Mouse (Mus musculus) cerebellum, postnatal 4 days (tissue): ENCODE data around the gene Khdc3.
A peak's percentile ranks its signal among the peaks of the same experiment; 100 is the strongest.
"Not testable (repeated sequence)": the region's sequence is repeated elsewhere in the genome, so short reads cannot be mapped to it uniquely, and the experiment has no call there.

Experiments used
- DNase-seq, 2 experiments: peaks; one replicate each; pipeline ENCODE4 v3.0.0; 2022; ENCODE audit warnings: low spot score in 2 of 2, mixed read lengths in 1 of 2

Gene Khdc3

DNA sequence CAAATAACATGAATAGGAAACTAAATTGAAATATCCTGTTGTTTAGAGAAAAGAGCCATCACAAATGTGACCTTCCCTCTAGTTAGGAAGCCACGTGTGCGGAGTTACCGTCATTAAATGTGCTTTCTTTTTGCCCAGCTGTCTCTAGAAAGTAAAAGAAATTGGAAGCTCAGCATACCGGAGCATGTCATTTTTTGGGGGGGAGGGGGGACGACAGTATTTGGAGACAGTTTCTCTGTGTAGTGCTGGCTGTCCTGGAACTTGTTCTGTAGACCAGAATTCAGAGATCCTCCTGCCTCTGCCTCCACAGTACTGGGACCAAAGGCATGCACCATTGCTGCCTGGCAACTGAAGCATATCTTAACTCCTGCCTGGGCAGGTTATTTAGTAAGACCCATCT, at the start of gene Khdc3:
TSS of gene Khdc3 (plus strand) at position 301 of the 400 bp plus-strand sequence.
- no peak for DNase-seq

DNA sequence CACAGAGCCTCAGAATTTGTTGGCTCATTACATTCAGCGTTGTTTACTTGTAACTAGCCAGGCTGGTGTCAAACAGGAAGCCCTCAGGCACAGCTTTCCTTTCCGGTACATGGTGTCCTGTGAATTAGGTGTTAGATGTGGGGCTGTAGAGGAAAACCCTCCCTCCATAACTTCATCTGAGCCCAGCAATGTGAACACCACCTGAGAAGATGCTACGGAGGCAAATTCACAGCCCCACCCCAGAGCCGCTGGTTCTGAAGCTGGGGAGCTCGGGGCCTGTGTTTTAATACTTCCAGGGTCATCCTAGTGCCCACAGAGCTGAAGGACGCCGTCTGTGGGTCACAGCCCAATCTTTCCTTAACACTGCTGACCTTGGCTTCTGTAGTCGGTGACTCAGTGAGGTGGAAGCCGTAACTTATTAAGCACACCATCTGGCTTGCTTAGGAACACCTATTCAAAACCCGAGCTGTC, 46.2 kb upstream of the Khdc3 start:
- no peak for DNase-seq

DNA sequence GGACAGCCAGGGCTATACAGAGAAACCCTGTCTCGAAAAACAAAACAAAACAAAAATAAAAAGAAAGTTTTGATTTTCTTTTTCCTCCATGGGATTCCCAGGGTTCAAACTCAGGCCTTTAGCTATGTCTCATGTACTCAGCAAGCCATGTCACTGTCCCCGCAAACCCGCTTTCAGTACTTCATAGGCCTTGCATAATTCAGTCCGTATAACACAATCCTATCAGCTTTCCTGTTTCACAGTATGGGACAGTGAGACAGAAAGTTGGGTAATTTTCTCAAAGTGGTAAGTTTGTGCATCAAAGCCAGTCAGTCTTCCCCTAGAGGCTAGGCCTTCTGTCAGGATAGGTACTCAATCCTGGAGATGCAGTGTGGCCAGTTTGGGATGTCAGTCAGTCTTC, 42.4 kb upstream of the Khdc3 start:
- DNase-seq: no peak

DNA sequence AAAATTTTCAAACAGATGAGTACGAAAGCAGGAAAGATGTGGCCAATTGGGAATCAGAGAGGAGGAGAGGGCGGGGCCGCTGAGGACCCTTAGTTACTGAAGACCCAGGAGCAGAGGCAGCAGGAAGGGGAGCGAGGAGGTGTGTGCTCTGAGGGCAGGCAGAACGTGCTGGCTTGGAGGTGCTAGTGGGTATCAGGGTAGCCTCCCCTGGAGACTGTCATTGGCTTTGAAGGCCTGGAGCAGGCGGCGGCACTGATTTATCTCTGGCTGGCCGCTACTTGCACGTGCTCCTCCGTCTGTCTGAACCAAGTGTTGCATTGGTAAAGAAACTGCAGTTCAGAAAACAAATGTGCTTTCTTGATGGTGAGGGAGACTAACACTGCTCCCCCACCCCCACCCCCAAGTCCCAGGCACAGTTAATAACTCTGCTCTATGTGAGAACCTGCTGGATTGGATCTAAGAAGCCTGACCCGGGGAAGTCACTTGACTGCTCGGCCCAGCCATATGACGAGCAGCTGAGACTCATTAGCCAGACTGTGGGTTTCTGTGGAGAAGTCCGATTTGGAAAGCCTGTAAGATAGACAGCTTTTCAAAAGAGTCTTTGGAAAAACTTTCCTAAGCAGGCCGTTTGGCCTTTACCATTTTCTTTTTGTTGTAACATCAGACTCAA, 37.9 kb upstream of the Khdc3 start:
- DNase-seq: no peak

DNA sequence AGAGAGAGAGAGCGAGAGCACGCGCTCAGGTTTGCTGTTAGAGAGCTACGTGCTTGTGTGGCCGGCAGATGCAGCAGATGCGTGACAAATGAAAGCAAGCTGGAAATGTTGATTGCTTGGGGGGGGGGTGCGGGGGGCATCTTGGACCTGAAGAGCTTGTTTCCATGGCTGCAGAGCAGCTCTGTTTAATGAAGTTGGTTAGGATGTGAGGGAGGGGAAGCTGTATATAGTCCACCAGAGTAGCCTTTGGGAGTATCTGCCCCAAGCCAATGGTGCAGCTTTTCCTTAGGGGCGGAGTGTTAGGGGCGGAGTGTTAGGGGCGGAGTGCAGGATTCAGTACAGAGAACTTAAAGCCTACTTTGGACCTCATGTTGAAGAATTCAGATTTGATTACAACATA, 34.5 kb upstream of the Khdc3 start:
- no peak for DNase-seq

DNA sequence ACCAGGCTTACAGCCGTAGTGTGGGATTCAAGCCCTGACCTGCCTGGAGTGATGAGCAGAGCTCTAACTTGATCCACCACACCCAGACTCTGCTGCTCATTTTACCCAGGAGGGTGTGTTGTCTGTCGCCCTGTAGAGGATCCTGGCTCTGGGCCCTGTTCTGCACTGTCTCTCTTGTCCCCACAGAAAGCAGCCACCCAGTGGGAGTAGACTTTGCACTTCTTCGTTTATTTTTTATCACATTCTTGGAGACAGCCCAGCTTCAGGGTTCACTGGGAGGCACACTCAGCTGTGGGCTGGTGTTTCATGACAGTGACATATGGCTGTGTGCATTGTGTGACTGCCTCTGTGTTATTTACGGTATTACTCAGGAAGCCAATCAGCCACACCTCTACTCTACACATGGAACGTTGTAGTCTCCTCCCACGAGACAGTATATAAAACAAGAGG, 33.4 kb upstream of the Khdc3 start:
- DNase-seq: no peak

DNA sequence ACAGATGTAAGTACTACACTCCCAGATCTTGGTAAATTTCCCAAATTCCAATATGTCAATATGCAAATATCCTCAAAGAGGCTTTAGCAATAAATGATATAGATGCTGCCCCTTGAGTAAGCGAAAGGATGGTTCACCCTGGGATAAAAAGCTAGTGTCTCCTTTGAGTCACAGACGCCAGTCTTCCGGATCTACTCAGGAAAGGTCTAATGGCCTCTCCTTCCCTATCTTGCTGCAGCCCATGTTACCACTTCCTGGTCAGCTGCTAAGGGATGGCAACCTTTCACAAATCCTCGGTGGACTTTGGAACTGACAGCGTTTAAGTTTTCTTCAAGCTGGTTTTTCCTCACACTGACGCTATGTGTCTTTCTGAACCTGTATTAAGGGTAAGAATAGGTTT, 32.9 kb upstream of the Khdc3 start:
- no peak for DNase-seq

DNA sequence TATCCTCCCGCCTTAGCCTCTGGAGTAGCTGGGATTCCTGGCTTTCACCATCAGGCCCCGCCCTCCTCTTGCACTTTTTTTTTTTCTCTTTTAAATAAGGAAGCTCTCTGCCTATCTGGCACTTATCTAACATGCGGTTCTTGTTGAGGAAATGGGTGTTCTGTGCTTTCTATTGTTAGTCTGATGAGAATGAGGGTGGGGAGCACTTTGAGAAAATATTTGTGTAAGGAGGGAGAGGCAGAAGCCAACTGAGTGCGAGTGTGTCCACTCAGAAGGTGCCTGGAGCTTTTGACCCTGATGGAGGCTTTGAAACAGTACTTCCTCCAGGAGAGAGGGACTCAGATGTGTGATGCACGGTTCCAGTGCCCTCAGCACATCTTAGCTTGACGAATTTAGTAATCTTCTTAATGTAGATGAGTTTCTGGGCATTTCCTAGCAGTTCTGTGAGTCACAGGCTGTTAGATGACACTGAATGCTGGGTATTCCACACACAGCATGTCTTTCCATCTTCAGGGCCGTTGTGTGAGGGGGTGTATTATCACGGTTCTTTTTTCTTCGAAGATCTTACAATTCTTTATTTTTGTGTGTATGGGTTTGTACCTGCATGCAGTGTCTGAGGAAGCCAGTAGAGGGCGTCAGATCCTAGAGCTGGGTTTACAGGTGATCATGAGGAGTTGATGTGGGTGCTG, 30.5 kb upstream of the Khdc3 start:
- DNase-seq: no peak

DNA sequence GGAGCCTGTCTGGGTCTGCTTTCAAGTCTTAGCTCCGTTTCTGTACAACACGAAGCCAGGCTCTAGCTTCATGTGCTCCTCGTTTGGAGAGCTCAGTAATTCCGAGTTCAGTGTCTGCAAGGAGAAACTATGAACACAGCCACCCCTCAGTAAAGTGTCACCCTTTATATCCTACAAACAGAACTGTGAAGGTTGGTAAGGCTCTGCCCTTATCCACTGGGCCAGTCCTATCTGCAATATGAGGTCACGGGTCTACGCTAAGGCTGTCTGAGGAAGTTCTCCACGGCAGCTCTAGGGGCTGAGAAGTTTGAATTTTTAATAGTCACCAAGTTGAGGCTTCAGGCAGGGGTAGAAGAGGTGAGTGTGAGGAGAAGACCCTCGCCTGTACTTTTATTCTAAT, 29.2 kb upstream of the Khdc3 start:
- no peak for DNase-seq

DNA sequence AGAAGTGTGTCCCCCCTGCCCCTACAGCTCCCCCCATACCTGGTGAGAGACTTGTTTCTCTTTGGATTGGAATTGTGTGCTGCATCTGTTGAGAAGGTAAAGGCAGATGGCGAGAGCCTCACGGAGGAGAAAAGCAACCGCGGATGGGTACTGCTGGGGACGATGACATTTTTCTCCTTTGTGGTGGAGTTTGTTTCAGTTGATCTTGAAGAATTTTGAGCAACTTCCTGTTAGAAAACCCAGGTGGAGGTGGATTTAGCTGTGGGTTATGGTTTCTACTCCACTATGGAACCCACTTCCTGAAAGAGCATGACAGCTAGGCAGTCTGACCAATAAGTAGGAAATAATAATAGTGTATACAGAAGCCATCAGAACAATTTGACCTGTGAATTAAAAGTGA, 28.5 kb upstream of the Khdc3 start:
- no peak for DNase-seq

DNA sequence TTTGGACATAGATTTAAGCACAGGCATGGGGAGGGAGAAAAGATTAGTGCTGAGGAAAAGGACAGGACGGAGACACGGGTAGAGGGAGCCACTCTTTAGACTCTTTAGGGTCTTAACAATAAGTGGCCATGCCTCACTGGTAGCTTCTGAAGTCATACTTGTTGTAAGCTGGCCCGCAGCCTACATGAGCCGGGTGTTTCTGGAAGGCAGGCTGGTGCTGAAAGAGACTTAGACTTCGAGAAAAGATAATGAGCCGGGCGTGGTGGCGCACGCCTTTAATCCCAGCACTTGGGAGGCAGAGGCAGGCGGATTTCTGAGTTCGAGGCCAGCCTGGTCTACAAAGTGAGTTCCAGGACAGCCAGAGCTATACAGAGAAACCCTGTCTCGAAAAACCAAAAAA, 22.3 kb upstream of the Khdc3 start:
- DNase-seq: not testable (repeated sequence)

DNA sequence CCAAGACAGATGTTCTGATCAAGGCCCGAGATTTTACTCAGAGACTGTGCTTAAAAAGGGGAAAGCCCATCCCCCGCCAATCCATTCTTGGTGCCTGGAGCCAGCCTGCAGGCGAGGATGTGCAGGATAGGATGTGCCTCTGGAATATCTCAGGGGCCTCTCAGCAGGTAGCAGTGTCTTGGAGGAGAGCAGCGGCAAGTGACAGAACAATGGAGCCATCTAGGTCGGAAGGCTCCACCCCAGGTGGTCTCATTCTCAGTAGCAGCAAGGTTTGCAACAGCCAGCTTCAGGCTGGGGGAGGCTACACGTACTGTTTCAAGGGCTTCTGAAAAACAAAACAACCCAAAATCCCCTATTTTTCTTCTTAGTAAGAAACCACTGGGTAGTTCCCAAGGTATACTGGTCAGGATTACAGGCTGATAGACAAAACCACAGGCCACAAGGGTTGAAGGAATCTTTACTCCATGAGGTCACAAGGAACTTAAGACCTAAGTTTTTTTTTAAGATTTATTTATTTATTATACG, 21.8 kb upstream of the Khdc3 start:
- no peak for DNase-seq

DNA sequence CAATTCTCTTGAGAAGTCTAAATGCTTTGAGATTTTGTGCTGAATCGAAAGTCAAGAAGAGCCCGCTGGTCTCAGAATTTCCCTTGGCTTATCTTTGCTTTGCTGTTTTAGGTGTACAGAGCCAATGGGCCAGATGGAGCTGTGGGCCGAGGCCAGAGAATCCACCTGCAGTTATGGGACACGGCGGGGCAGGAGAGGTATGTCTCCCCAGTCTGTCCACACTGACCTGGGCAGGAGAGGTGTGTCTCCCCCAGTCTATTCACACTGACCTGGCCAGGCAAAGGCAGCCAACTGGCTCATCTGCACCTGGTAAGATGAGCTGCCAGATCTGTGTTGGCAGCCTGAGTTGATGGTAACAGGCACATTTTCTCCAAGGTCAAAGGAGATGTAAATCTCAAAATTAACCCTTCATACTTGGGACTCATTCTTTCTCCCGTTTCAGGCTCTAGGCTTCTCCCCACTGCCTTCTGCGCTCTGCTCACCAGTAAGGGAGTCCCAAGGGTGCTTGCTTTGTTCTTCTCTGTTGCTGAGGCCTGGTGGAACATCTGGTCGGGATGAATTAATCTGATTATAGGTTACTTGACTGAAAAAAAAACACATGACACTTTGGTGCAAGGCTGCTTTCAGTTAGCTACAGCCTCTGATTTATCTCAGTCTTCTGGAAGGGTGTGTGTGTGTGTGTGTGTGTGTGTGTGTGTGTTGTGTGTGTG, 19.2 kb upstream of the Khdc3 start:
- no peak for DNase-seq

DNA sequence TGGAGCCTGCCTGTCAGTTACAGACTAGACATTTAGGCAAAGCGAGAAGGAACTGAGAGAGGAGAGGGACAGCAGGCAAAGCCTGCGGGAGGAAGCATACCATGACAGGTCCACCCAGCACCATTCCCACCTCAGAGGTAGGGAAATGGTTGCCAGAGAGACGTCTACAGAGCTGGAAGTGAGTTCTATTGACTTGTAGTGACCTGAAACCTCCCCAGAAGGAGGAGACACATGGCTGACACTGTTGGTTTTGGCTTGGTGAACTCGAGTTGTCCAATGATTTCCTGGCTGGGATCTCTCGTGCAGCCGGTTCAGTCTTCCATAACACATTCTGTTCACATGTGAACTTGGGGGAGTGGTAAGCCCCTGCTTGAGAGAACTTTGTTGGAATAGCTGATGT, 17.7 kb upstream of the Khdc3 start:
- no peak for DNase-seq

DNA sequence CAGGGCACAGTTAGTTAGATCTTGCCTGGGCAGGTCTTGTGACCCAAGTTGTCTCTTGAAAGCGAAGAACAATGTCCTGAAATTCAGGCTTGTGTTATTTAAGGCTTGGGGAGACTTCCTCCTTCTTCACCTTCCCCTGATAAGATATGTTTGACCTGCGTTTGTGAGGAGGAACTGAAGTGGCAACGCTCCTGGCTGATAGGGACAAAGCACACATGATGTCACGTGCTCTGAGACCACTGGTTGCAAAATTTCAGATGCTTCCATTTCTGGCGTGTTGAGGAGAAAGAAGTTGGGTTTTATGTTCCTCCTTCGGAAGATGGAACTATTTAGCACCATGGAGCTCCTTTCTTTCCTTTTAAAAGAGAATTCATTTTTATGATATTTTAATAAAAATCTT, 15.8 kb upstream of the Khdc3 start:
- DNase-seq: no peak

DNA sequence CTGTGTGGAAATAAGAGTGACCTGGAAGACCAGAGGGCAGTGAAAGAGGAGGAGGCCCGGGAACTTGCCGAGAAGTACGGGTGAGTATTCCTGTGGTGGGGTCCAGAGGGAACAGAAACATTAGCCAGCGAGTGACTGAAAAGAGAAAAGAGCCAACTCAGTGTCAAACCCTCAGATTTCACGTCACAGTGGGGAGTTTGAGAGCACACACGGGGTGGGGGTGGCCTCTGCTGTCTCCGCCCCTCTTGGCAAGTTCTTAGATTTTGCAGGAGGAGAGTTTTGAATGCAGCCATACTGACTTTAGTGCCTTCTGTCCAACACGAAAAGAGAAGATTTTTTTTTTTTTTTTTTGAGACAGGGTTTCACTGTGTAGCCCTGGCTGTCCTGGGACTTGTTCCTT, 14.5 kb upstream of the Khdc3 start:
- DNase-seq: no peak

DNA sequence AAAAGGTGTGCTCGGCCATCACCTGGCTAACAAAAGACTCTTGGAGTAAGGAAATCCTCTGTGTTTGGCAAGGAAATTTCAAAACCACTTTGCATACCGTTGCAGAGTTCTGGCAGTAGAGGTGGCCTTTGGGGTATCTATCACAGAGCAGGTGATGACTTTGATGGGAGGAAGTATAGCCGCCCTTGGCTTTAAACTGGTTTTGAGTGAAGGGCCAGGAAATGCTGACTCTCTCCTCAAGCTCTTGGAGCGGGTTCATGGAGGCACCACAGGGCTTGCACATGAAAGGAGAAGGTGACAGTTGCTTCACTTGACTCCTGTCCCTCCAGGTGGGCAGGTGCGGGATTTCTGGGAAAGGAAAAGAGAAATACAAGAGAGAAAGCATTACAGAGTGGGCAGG, 14.1 kb upstream of the Khdc3 start:
- DNase-seq: no peak

DNA sequence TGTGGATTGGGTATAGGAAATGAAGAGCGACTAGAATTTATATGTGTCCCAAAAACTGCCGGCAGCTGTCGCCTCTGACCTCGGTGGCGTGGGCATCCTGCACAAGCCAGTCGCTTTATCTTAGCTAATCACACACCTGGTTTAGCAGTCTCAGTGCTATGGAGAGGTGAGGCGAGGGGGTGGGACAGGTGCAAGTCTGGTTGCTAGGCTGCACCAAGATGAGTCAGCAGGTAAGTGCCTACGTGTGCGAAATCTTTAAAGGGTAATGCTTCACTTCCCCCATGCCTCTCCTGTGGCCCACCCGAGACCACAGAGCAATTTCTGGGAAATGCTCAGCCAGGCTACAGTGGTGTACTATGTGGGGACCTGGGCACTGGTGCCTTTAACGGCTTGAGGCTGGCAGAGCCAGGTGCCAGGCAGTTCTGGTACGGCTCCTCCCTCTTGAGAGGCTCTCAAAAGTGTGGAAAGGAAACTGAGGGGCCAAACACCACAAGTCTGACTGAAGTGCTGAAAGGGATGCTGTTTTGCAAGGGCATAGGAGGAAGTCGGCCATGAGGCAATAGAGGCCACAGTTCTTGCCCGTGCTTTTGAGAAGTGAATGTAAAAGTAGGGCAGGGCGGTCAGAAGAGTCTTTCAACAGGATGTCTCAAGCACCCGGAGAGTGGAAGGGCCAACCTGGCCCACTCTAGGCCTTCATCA, 12.3 kb upstream of the Khdc3 start:
- no peak for DNase-seq

DNA sequence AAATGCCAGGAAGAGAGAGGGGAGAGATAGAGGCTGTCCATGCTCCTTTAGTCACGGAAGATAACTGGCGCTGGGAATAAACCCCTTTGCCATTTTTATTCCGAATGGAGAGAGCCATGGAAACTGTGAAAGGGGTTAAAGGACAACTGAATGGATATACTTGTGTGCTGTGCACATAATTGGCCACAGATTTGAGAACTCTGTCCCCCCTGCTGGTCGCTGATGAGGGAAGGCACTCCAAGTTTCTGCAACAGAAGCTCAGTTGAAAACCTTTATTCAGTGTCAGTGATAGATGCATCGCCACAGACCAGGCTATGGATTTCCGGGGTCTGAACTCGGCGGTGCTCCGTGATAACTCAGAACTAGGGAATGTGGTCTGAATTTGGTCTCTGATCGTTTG, 11.5 kb upstream of the Khdc3 start:
- no peak for DNase-seq

DNA sequence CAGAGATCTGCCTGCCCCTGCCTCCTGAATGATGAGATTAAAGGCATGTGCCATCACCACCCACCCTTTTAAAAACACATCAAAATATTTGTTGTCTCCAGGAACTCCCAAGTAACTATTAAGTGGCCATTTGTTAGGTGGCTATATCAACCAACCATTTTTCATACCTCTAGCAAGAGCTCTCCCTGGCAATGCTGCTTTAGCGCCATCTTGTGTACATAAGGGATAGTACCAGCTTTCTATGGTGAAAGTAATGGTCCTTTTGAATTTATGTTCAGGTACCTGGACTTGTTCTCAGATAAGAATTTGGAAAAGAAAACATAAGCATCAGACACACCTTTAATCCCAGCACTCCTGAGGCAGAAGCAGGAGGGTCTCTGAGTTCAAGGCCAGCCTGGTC, 9.9 kb upstream of the Khdc3 start:
- peak in 1 of 2 experiments; percentile 26 for DNase-seq

DNA sequence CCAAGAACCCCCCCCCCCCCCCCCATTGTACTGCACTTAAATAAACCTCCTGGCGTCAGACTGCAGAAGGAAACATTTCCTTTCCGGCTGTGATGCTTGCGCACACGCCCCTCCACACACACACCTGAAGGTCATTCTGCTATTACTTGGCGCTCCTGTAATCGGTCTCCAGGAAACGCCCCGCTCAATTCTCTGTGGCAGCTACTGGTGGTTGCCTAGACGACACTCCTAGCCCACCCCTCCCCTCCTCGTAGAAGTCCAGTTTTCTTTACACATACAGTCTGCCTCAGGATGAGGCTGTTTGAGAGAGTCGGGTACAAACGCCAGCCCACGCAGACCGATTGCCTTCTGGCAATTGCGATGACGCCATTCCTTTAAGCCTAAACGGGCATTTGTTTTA, 7.1 kb upstream of the Khdc3 start:
- no peak for DNase-seq

DNA sequence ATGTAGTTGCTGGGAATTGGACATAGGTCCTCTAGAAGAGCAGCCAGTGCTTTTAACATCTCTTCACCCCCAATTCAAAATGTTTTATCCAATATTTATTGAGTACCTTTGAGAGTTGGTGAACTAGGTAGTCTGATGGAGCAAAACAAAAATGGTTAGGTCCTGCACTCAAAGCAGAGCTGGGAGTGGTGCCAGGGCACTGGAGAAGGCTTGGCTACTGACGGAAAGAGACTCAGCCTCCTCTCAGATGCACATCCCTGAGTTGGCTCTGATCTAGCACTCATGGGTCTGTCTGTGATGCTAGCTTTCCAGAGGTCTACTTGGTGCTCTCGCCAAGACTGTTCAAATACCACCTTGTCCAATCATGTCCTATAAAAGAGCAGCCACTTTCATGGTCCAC, 3.7 kb upstream of the Khdc3 start:
- DNase-seq: no peak
